Mouse (Mus musculus) heart, embryonic 16.5 days (tissue): ENCODE results near the gene Helq. TPM values are rescaled to one million over a fixed set of nuclear protein-coding genes. Genes with fewer than 3 reads are reported as not detected.

ENCODE experiments used
- ATAC-seq: fragments of 200-750 bp; cut with Nextera tagmentation; replicated peaks from 2 replicates; pipeline ENCODE4 v1.8.0; 2017; ENCODE audit warnings: moderate number of reproducible peaks; ENCODE audit not compliant: insufficient read depth, low FRiP score; ENCODE audit errors: extremely low read depth
- H3K27ac ChIP-seq: fragments of 300-500 bp; sonication (generic); 2 replicates; pipeline ENCODE4 v1.5.1; 2014; ENCODE audit warnings: mild to moderate bottlenecking, low read length, control low read depth, moderate library complexity
- H3K27me3 ChIP-seq: fragments of 300-500 bp; sonication (generic); 2 replicates; pipeline ENCODE4 v1.6.1; 2014; ENCODE audit warnings: low read length, mixed read lengths; ENCODE audit not compliant: control insufficient read depth, insufficient read depth
- H3K36me3 ChIP-seq: fragments of 300-500 bp; sonication (generic); 2 replicates; pipeline ENCODE4 v1.6.1; 2014; ENCODE audit not compliant: control insufficient read depth, insufficient read depth
- H3K4me1 ChIP-seq: fragments of 300-500 bp; sonication (generic); 2 replicates; pipeline ENCODE4 v1.6.1; 2014; ENCODE audit warnings: low read length, mixed read lengths; ENCODE audit not compliant: control insufficient read depth, insufficient read depth
- H3K4me2 ChIP-seq: fragments of 300-500 bp; sonication (generic); 2 replicates; pipeline ENCODE4 v1.6.1; 2014; ENCODE audit warnings: low read depth, mild to moderate bottlenecking, control low read depth, low read length
- H3K4me3 ChIP-seq: fragments of 300-500 bp; sonication (generic); 2 replicates; pipeline ENCODE4 v1.5.1; 2014; ENCODE audit warnings: mild to moderate bottlenecking, control low read depth, low read length
- H3K9ac ChIP-seq: fragments of 300-500 bp; sonication (generic); 2 replicates; pipeline ENCODE4 v1.6.1; 2014; ENCODE audit warnings: low read length, control low read depth
- H3K9me3 ChIP-seq: fragments of 300-500 bp; sonication (generic); replicated peaks from 2 replicates; pipeline ENCODE4 v1.6.1; 2016; ENCODE audit warnings: low read length; ENCODE audit not compliant: control insufficient read depth
- WGBS: fragments of 180-500 bp; shearing (Covaris S2); extraction: QIAGEN DNeasy Blood & Tissue Kit; methylation state at CpG from one replicate; pipeline ENCODE4 v1.1.7; 2014; 5-methylcytosine and 5-hydroxymethylcytosine counted together
- polyA plus RNA-seq: library from polyadenylated mRNA; unstranded; fragments of >200 nt; fragmentation: Nextera tagmentation; extraction: Ambion mirVana; gene quantifications from 2 replicates; pipeline ENCODE4 v1.2.1, GENCODE M21; 2015

The Helq gene
- polyA plus RNA-seq, 1 experiment from 2014 or later: 8.7 TPM

- Histone ChIP-seq H3K9me3 (0 out of 2 replicates have a peak, but pooled peaks cover 3% of the 10 kb centered on the region), H3K4me3 (no peak overlapping the region), H3K4me2 (no peak overlapping the region), H3K27me3 (no peaks in the 10 kb centered on the region), H3K9ac (no peak overlapping the region), H3K27ac (no peak overlapping the region), H3K36me3 (no peaks in the 10 kb centered on the region), H3K4me1 (no peaks in the 10 kb centered on the region)
- 66% methylated on average over 13 of the region's 13 CpGs for WGBS
- ATAC-seq: no peak
Measured at GRCm38 (mm10) chr5:100728757-100729156, 69.6 kb downstream of the Helq start.

GRCm38 (mm10) chr5:100726001-100726400, 72.4 kb downstream of the Helq start:
- Histone ChIP-seq H3K27ac (no peak overlapping the region), H3K9me3 (0 out of 2 replicates have a peak, but pooled peaks cover 3% of the 10 kb centered on the region), H3K4me1 (no peaks in the 10 kb centered on the region), H3K9ac (no peak overlapping the region), H3K4me2 (no peak overlapping the region), H3K4me3 (no peak overlapping the region), H3K27me3 (no peaks in the 10 kb centered on the region), H3K36me3 (no peaks in the 10 kb centered on the region)
- ATAC-seq: no peak
- WGBS: 76% methylated on average over 4 of the region's 4 CpGs

DNA sequence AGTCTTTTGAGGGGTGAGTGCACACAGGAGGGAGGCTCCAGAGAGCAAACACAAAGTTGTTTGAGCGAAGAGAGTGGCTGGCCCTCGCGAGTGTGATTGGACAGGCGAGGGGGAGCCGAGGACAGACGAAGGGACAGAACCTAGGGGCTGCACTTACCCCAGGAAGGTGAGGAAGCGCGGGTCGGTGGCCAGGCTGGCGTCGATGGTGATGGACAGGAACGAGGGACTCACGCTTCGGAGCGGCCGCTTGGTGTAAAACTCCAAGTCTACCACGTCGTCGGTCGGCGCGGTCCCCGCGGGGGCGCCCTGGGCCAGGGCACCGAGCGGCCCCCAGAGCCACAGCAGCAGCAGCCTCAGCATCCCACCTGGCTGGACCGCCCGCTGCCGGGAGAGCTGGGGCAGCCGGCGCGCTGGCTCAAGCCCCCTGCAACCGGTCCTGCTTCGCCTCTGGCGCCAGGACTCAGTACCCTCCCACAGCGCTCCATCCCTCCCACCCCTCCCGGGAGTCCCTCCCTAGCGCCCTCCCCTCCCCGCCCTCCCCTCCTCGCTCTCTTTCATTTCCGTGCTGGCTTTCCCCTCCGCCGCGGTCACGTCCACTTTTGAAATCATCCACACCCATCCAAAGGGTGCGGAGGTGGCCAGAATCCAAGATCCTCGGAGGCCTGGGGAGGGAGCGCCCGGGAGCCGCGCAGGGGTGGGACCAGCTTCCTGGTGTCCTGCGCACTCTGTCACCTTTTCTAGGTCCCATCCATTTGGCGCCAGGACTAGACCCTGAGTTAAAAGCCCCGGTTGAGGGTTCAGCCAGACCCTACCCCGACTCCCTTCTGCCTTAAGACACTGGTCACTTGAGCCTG, 78.9 kb downstream of the Helq start, which contains the start of gene Hpse:
Gene Hpse (minus strand): TSS at position 482 of the 854 bp plus-strand sequence.
- Histone ChIP-seq H3K9ac (peak within 1 kb of the TSS; percentile 70), H3K27me3 (peaks cover 7% of the 10 kb centered on the region; the same call in 1 of the 2 replicates), H3K27ac (no peak within 1 kb of the TSS), H3K4me3 (peak within 1 kb of the TSS; percentile 63), H3K4me2 (peak within 1 kb of the TSS; percentile 92), H3K4me1 (peaks cover 6% of the 10 kb centered on the region), H3K36me3 (no peaks in the 10 kb centered on the region), H3K9me3 (0 out of 2 replicates have a peak, but pooled peaks cover 3% of the 10 kb centered on the region)
- under 1% methylated on average over 51 of the region's 56 CpGs for WGBS
- ATAC-seq: peak; percentile 70

GRCm38 (mm10) chr5:100716762-100717161, 81.6 kb downstream of the Helq start:
- Histone ChIP-seq H3K4me3 (no peak overlapping the region), H3K36me3 (no peaks in the 10 kb centered on the region), H3K9ac (no peak overlapping the region), H3K9me3 (no peaks in the 10 kb centered on the region), H3K4me1 (peaks cover 6% of the 10 kb centered on the region), H3K27me3 (peaks cover 7% of the 10 kb centered on the region; the same call in 1 of the 2 replicates), H3K4me2 (no peak overlapping the region), H3K27ac (no peak overlapping the region)
- 91% methylated on average over 15 of the region's 15 CpGs for WGBS
- ATAC-seq: no peak

Other genes starting within 250 kb of the Helq start
- 18.5 and 44.7 TPM in 2 replicates for gene Plac8, start 226.4 kb downstream of the Helq start, polyA plus RNA-seq
- gene Coq2, start 123.5 kb downstream of the Helq start, polyA plus RNA-seq: 73.2 TPM in 2 replicates
- gene Hpse, start 78.9 kb downstream of the Helq start, polyA plus RNA-seq: 1.2 and 1.7 TPM in 2 replicates
- gene Mrps18c, start within 50 bp of the Helq start, polyA plus RNA-seq: 124 and 128 TPM in 2 replicates
- gene Abraxas1, start 22.4 kb upstream of the Helq start, polyA plus RNA-seq: 29.5 and 38.1 TPM in 2 replicates
- gene Gpat3, start 47.1 kb upstream of the Helq start, polyA plus RNA-seq: 13.6 and 15.3 TPM in 2 replicates